Mouse (Mus musculus) gastrocnemius, postnatal 14 days (tissue): ENCODE results near the gene Itga8. TPM values are rescaled to one million over a fixed set of nuclear protein-coding genes. Genes with fewer than 3 reads are reported as not detected.

Experiments
- DNase-seq: peaks from one replicate; pipeline ENCODE4 v3.0.0; 2021; ENCODE audit warnings: mixed read lengths
- intact Hi-C: fragments of 180-260 bp; cut with DNase I; formaldehyde crosslinking; loops from one replicate; pipeline ENCODE4 v1.15.1; 2025; ENCODE audit warnings: low total_unique reads
- total RNA-seq, 2 experiments: library from RNA; stranded (reverse); gene quantifications; 2 replicates each; pipeline ENCODE4 v1.2.3; 2021

Itga8 gene
- total RNA-seq, 2 experiments from 2014 or later: 3.4 to 5.0 TPM

GRCm38 (mm10) chr2:12146612-12147011, 155.1 kb downstream of the Itga8 start:
- intact Hi-C loops: no loop called here

DNA sequence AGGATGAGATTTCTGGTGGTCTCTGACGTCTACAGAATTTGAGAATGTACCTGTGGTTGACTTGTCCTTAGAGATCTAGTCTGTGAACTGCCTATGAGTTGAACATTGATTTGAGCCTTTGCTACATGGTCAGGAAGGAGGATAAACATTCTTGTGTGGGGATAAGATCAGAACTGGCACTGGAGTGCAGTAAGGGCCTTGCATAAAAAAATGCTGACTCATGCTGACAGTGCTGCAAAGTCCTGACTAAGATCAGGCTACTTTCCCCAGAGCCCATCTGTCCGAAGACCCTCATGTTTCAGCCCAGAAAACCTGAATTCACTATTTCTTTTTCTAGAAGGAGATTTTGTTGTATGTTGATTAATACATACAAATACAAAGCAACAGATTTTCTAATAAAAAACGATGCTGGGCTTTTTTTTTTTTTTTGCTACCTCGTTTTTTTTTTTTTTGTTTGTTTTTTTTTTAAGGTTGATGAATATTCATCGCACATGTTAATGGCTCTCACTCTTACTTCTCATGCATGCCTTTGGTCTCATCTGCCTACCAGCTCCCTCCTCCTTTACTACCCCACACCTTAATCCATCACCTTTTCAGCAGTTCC, 162.9 kb downstream of the Itga8 start:
- intact Hi-C loops: no loop called here
- DNase-seq: no peak

More at GRCm38 (mm10) chr2:12146612-12147011, 155.1 kb downstream of the Itga8 start:
- DNase-seq: peak; percentile 8

DNA sequence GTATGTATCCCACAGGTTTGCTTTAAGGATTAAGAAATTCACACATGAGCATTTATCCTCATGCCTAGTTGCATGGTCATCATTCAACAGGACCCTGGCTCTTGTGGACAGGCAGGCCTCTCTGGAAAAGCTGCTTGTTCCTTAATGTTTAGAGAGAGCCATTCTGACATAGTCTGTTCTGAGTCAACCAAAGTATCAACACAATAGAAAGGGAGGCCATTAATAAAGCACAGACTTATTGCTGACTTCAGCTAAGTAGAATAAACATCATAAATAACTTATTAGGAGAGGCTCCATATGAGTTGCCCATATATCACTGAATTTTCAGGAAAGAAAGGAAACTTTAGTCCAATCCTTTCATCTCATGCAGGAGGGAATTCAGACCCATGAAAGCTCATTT, 175.1 kb downstream of the Itga8 start:
- no peak for DNase-seq
- intact Hi-C loops: no loop called here

- intact Hi-C loops: no loop called here
- DNase-seq: no peak
These were observed 186.2 kb downstream of the Itga8 start for GRCm38 (mm10) chr2:12115479-12115878.

GRCm38 (mm10) chr2:12109306-12109705, 192.4 kb downstream of the Itga8 start:
- no peak for DNase-seq
- intact Hi-C loops: no loop called here

DNA sequence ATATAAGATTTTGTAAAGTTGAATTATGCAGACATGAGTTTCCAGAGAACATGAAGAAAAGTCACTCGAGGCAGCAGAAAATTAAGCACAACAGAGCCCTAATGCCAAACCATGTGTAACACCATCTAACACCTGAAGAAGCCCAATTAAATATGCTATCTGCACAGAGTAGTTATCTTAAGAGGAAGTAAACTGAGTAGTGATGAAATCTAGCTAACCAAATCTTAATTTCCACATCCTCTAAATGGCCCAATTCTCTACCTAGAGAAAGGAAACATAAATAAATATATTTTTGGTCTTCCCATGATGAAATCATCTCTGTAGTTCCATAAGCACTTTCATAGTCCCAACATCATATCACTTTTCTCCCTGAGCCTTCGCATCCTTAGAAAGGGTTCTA, 193.4 kb downstream of the Itga8 start:
- intact Hi-C loops: no loop called here
- no peak for DNase-seq

DNA sequence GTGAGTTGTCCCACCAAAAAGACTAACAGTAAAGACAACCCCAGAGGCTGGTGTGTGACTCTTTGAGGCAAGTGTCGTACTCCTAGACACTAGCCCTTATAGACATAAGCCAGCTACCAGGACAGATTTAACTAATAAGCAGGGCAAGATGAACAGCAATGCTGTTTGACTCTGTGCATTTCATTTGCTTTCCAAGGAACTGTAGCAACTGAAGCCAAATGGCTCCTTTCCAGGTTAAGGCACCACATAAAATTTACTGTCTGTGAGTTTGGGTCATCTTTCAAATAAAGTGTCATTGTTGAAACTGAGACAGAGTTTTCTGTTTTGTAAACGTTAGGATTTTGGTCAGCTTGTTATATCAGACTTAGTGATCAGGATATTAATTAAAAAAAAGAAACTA, 194.5 kb downstream of the Itga8 start:
- no peak for DNase-seq
- intact Hi-C loops: no loop called here

GRCm38 (mm10) chr2:12103183-12103582, 198.5 kb downstream of the Itga8 start:
- intact Hi-C loops: no loop called here
- no peak for DNase-seq

- DNase-seq: no peak
- intact Hi-C loops: loop anchor here (5.0 kb wide), 1 partner anchor 205 kb away; no protein-coding TSS in a partner anchor
These were observed 209.3 kb downstream of the Itga8 start for GRCm38 (mm10) chr2:12092203-12092984.

DNA sequence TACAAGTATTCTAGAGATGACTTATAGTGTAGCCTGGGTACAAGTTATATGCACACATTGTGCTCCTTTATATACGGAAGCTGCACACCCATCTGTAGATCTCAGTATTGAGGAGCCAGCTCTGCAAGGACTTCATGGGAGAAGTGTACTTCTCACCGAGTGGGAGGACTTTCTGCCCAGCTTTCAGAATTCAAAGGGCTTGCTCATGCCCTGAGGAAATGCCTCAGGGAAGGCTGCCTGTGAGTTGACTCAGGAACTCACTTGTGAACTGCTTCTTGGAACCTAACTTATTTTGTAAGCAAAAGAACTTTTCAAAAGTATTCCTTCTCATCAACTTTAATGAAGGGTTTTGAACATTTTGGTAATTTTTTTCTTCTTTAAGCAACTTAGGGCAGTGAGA, 210.7 kb downstream of the Itga8 start:
- intact Hi-C loops: loop anchor here (5.0 kb wide), 1 partner anchor 206 kb away; no protein-coding TSS in a partner anchor
- no peak for DNase-seq

DNA sequence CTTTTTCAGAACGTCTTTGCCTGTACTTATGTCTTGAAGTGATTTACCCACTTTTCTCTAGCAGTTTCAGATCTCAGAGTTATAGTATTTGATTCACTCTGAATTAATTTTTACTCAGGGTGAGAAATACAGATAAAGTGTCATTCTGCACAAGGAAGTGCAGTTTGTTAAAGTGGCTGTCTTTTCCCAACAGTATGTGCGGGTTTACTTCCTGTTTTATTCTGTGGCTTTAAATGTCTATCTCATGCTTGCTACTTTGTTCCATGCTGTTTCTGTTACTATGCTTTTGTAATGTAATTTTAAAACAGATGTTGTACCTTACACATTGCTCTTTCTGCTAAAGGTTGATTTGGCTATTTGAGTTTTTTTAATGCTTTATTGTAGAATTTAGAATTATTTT, 216.2 kb downstream of the Itga8 start:
- intact Hi-C loops: no loop called here
- DNase-seq: no peak

GRCm38 (mm10) chr2:12084341-12084740, 217.4 kb downstream of the Itga8 start:
- DNase-seq: no peak
- intact Hi-C loops: no loop called here

DNA sequence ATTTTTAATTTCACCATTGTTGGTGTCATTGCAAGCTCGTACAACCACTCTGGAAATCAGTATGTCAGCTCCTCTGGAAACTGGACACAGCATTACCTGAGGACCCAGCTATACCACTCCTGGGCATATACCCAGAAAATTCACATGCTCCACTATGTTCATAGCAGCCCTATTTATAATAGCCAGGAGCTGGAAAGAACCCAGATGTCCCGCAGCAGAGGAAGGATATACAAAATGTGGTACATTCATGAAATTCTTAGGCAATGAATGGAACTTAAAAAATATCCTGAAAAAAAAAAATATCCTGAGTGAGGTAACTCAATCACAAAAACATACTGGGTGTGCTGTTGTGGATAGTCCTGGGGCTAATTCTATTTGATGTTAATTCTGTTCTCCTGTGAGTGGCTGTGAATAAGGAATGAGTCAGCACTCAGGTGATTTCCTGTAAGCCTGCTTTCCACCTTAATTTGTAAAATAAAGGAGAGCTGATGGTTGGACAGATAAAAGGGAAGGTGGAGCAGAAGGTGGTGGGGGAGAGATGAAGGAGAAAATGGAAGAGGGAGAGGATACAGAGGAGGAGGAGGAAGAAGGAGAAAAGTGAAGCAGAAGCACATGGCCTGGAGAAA, 224.3 kb downstream of the Itga8 start:
- intact Hi-C loops: no loop called here
- DNase-seq: no peak

- no peak for DNase-seq
- intact Hi-C loops: no loop called here
These were observed 235.9 kb downstream of the Itga8 start for GRCm38 (mm10) chr2:12065669-12066399.

DNA sequence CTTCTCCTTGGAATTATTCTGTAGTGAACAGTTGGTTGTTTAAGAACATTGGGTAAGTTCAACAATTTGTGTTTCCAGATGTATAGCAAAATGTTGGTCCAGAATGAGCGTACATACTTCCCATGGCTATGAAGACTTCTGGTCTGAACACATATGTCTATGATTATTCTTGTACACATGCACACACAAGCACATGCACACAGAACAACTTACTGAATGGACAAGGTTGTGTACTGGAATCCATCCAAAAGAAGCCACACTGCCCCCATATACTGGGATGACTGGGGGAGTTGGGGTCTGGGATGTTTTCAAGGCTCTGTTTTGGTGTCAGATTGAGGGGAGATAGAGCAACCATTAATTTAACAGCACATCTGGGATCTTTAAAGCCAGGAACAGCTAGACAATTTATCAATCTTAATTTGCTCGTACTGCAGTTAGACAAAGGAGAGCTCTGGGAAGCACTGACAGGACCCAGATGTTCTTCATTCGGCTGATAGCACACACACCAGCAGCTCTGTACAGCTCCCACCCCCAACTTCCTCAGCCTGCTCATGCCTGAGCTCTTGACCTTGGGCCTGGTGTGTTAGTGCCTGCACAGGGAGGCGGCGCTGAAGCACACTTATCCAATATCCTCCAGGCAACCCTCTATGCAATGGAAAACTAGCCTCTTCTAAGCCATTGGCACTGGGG, 241.5 kb downstream of the Itga8 start:
- intact Hi-C loops: no loop called here
- DNase-seq: no peak

Other genes starting within 250 kb of the Itga8 start
- gene Mindy3, start 117.5 kb upstream of the Itga8 start, total RNA-seq: 10 to 100 TPM; 11.9 to 12.1 TPM